Mouse (Mus musculus) brain, embryonic 14.5 days (tissue): ENCODE data around the gene Cubn.

Source experiments
- CTCF ChIP-seq: fragments of 200-500 bp; IDR thresholded peaks from 2 replicates; pipeline ENCODE4 v1.5.1; 2012; ENCODE audit warnings: inconsistent platforms, mild to moderate bottlenecking, moderate library complexity, borderline replicate concordance; ENCODE audit not compliant: insufficient read depth, insufficient read length; ENCODE audit errors: extremely low read depth
- POLR2A ChIP-seq: fragments of 200-500 bp; IDR thresholded peaks from 2 replicates; pipeline ENCODE4 v1.6.1; 2012; ENCODE audit warnings: mild to moderate bottlenecking, inconsistent platforms, borderline replicate concordance; ENCODE audit not compliant: poor library complexity, insufficient read depth, insufficient read length, severe bottlenecking; ENCODE audit errors: extremely low read depth

- no peak for TF ChIP-seq POLR2A
- no peak for TF ChIP-seq CTCF
Observed at GRCm38 (mm10) chr2:13240711-13241110, 250.9 kb downstream of the Cubn start.
